Mouse (Mus musculus) layer of hippocampus, adult 2 months (tissue): ENCODE data around the gene Fads3. TPM values are rescaled to one million over a fixed set of nuclear protein-coding genes. Genes with fewer than 3 reads are reported as not detected.

ENCODE experiments used
- DNase-seq, 2 experiments: peaks; one replicate each; pipeline ENCODE4 v3.0.0; 2022; ENCODE audit warnings: low spot score in 2 of 2
- H3K27ac ChIP-seq: fragments of 200-600 bp; 2 replicates; pipeline ENCODE4 v1.8.1; 2022
- H3K4me3 ChIP-seq: fragments of 200-600 bp; 2 replicates; pipeline ENCODE4 v1.8.1; 2022; ENCODE audit warnings: mild to moderate bottlenecking
- CTCF ChIP-seq: fragments of 200-600 bp; conservative IDR thresholded peaks from 2 replicates; pipeline ENCODE4 v1.8.1; 2022; ENCODE audit warnings: antibody characterized with exemption, mild to moderate bottlenecking, moderate library complexity
- total RNA-seq, 2 experiments: library from RNA; stranded (reverse); gene quantifications; 2 replicates each; pipeline ENCODE4 v1.2.3; 2021

Fads3 gene
- total RNA-seq, 2 experiments from 2014 or later = 25.0 to 25.6 TPM

DNA sequence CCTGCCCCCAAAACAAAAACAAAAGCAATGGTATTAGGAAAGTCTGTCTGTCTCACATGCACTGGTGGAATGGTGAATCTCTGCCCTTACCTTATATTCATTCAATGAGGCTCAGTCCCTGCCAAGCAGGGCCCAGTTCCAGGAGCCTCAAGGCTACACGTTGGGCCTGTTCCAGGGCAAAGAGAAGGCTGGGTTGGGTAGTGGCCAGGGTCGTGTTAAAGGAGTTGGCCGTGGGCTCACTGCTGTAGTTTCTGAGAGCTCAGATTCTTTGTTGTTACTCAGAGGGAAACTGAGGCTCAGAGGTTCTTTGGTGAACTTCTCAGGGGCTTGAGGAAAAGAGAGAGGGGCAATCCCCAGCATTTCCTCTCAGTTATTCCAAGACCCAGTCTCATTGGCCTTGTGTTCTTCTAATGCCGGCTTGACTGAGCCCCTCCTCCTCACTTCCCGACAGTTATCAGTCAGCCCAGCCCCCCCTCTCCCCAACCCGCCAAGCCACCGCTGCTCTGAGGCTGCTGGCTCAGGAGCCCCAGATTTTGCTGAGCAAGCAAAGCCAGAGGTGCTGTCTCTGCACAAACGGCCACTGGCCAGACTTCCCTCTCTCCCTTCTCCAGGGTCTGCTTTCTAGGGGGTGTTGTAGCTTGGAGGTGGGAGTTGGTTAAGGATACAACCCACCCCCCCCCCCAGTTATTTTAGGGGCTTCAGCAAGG is 16.0 kb upstream of the Fads3 start:
- TF ChIP-seq CTCF = no peak
- Histone ChIP-seq H3K27ac (peak overlapping the region; percentile 77; the same call in 1 of the 2 replicates), H3K4me3 (no peak overlapping the region)
- peak in 1 of 2 experiments; percentile 60 for DNase-seq

DNA sequence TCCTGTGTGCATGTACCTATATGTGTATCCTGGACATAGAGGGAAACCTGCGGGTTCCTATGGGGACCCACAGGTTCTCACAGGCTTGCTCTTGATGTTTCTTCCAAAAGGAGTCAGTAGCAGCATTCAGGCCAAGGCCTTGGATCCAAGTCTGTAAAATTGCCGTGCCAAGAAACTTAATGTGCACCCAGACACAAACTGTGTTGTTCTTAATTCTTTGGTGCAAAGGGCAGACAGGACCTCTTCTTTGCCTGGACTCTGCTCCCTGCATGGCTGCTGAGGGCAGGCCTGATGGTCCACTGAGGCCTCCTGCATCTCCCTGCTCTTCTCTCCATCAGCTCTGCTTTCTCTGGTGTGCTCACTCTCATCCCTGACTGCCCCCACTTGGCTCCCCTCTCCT is 11.6 kb upstream of the Fads3 start:
- DNase-seq = no peak
- no peak overlapping the region for H3K4me3 ChIP-seq
- peak overlapping the region; percentile 51; the same call in 1 of the 2 replicates for H3K27ac ChIP-seq
- TF ChIP-seq CTCF = no peak

DNA sequence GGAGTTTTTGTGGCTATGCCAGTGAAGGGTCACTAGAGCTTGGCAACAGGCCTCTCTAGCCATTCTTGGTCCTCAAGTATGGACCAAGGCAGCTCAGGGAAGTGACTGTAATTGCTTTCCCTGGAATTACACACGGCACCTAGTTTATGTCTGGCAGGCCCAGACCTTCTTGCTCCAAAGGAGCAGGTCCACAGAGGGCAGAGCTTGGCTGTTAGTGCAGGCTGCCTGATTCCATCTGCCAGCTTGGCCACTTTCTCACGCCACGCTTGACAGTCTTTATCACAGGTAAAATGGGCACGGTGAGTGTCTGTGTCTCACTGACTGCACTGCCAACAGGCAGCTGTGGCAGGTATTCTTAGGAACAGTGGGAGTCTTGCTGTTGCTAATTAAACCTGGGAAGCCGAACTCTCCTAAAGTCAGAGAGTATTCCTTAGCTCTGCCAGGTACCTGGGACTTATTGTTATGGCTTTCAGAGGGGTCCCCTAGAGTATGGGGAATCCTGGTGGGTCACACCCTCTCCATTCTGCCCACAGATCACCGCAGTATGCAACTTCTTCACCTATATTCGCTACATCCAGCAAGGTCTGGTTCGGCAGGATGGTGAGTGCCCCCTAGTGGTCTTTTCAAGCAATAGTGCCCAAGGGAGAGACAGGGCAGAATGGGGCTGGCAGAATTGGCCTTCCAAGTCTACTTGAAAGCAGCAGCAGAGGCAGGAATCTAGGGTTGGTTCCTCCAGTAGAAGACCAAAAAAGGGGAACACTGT is 8.0 kb upstream of the Fads3 start:
- DNase-seq = peak; percentile 45 to 69
- Histone ChIP-seq H3K27ac (no peak overlapping the region; the same call in 1 of the 2 replicates), H3K4me3 (no peak overlapping the region)
- peak; percentile 92 for TF ChIP-seq CTCF

DNA sequence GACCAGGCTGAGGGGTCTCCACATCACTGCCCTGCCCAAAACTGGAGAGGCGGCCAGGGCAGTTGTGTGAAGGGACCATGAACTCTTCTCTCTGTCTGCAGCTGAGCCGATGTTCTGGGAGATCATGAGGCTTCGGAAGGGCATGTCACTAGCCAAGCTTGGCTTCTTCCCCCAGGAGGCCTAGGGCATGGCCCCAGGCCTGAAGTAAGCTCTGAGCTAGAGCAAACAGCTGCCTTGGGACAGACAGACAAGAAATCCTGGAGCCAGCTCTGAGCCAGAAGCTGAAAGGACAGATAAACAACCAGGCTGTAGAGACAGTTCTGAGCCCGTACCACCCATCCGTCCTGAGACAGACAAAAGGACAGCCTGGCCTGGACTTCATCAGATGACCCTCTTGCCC is 7.0 kb upstream of the Fads3 start:
- DNase-seq = no peak
- Histone ChIP-seq H3K27ac (no peak overlapping the region), H3K4me3 (no peak overlapping the region)
- TF ChIP-seq CTCF = no peak

DNA sequence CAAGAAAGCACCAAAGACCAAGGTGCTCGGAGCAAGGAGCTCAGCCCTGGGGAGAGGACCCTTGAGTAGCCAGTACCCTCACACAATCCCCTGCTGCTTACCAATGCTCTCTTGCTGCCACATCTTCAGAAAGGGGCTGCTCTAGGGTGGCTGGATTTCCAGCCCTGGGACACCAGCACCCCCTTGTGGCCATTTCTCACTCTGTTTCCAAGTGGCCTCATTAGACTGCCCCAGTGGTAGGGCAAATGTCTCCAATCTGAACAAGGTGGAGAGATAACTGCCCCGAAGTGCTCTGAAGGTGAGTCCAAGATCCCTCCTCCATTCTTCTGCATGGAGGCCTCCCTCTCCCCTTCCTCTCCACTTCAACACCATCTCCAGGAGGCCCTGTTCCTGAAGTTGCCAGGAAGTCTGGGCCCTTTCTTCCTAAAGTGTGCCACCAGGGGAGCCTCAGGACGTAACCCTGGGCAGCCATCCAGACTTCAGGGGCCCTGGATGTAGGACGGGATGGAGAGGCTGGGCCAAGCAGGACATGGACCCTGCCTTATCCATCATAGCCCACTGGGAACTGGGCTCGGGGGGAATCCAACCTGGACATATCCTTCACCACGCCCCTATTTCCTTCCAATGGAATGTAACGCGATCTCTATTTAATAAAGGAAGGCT is 6.5 kb upstream of the Fads3 start:
- peak; percentile 94 for TF ChIP-seq CTCF
- peak; percentile 64 to 87 for DNase-seq
- H3K4me3 ChIP-seq = no peak overlapping the region
- H3K27ac ChIP-seq = no peak overlapping the region

DNA sequence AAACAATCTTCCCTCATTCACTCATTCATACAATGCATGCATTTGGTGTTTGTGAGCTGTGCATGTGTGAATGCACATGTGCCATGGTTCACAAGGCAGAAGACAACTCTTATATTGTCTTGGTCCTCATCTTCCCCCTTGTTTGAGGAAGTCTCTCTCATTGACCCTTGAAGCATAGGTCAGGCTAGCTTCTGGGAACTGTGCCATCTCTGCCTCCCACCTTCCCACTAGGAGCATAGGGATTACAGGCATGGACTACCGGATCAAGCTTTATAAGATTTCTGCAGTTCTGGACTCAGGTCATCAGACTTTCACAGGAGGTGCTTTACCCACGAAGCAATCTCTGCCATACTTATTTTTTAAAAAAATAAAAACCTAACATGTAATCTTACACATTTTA is 3.8 kb upstream of the Fads3 start:
- TF ChIP-seq CTCF = no peak
- H3K4me3 ChIP-seq = no peak overlapping the region
- no peak for DNase-seq
- no peak overlapping the region for H3K27ac ChIP-seq

DNA sequence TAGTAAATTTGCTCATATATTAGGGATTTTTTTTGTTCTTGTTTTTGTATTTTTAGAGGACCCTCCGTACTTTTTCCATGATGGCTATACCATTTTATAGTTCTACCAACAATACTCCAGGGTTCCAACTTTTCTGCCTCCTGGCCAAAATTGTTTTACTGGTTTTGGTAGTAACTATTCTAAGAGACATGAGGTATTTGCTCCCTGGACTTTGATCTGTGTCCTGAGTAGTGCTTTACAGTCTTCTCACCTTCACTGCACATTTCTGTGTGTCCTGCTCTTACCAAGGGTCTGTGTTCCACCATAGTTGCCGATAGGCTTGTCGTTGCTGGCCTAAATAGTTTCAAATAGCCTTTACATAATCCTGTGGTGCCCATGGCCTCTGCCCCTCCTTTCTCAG is 3.0 kb upstream of the Fads3 start:
- Histone ChIP-seq H3K27ac (no peak overlapping the region), H3K4me3 (no peak overlapping the region)
- DNase-seq = no peak
- no peak for TF ChIP-seq CTCF

DNA sequence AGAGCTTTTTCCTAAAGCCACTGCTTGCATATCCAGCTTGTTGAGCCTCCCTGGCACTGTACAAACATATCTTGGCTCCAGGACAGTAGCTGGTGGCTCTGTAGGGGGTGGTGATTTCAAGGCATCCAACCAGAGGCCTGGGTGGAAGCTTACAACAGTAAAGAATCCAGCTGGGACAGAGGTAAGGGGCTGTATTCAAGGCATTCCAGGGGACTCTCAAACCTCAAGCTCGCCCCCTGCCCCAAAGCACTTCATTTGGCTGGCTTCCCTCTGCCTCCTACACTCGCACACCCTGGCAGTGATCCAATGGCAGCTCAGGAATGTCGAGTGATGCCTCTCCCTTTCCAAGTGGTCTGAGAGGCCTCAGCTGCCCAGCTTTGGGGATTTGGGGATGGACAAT is 2.5 kb upstream of the Fads3 start:
- no peak overlapping the region for H3K27ac ChIP-seq
- DNase-seq = no peak
- no peak for TF ChIP-seq CTCF
- no peak overlapping the region for H3K4me3 ChIP-seq

DNA sequence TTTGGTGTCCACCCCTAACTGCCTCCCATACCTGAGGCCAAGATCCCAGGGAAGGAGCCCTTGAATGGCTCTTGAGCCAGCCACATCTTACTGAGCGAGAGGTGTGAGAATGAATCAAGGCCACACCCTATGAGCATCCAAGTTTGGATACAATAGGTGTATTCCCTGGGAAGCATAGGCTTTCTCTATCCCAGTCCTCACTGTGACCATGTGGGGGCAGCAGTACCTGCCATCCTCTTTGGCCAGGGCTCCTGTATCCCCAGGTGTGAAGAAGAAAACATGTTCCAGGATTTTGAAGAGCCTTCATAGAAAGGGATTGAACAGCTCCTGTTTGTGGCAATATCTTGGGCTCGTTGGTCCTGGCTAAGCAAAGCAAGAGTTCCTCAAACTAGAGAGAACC is 1.8 kb upstream of the Fads3 start:
- no peak overlapping the region for H3K27ac ChIP-seq
- no peak overlapping the region for H3K4me3 ChIP-seq
- TF ChIP-seq CTCF = peak; percentile 53
- DNase-seq = no peak

DNA sequence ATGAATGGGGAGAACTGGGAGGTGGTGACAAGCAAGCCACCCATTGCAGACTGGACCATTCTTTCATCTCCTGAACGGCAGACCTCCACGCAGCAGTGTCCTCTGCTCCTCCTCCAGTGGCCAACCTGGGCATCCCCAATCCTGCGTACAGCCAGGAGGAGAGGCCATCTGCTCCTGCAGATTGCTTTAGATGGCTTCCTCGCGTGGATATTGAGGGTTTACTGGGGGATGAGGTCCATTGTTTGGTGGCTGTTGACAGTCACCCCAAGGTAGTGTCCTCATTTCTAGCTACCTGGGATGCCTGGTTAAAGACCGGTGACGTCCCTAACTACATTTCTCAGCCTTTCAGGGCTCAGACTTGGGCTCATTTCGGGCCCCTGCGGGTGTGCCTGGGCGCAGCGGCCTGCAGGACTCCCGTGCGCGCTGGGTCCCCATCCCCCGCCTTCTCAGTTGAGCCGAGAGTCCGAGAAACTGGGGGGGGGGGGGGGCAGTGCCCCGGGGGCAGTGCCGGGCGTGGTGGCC is 442 bp upstream of the Fads3 start:
- H3K4me3 ChIP-seq = peak overlapping the region; percentile 87
- peak overlapping the region; percentile 92 for H3K27ac ChIP-seq
- peak in 1 of 2 experiments; percentile 29 for DNase-seq
- no peak for TF ChIP-seq CTCF

DNA sequence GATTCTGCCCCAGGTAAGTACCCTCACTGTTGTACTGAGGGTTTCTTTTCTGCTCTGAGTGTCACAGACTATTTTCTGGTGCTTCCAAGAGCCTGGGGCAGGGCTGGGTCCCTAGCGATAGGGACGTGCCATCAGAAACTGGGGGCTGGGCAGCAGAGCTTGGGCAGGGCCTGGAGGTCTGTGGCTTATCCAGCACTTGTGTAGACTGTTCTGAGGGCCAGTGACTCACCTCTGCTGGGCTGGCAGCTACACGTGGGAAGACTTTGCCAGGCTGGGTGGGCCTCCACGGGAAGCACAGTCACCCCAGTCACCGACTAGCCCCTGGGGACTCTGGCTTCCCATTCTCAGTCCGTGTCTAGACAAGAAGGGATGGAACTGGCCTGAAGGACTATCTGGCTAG is 863 bp downstream of the Fads3 start:
- Histone ChIP-seq H3K27ac (peak overlapping the region; percentile 92), H3K4me3 (peak overlapping the region; percentile 87)
- DNase-seq = no peak
- no peak for TF ChIP-seq CTCF

DNA sequence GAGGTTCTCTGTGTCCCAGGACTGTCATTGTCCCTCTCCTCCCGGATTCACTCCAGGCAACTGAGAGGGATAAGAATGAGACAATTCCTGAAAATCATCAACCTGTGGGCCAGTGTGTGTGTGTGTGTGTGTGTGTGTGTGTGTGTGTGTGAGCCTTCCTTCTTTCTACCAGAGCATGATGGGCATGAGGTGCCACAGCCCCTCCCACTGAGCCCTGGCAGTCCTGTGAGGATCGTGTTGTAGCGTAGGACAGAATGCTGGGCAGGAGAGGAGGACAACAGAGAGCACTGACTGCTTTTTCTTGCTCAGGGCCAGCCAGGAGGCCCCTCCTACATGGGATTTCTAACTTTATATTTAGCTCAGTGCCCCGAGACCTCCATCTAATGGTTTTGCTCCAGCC is 1.4 kb downstream of the Fads3 start:
- no peak for DNase-seq
- Histone ChIP-seq H3K27ac (no peak overlapping the region; the same call in 1 of the 2 replicates), H3K4me3 (peak overlapping the region; percentile 87)
- no peak for TF ChIP-seq CTCF

DNA sequence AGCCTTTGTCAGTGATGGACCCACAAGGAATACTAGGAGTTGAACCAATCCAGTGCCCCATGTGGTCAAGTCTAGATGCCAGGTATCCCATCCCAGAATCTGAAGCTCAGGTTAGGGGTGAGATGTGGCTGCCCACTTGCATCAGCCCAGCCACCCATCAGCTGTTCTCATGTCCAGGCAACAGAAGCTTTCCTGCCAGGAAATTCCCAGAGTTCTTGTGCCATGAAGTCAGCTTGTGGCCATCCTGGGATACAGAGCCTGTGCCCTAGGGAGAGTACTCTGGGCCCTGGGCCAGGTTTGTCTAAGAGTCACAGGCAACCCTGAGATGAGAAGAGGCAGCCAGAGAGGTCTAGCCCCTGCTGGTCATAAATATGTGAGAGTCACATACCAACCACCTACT is 2.3 kb downstream of the Fads3 start:
- DNase-seq = no peak
- no peak for TF ChIP-seq CTCF
- H3K27ac ChIP-seq = no peak overlapping the region
- no peak overlapping the region for H3K4me3 ChIP-seq
